Mouse (Mus musculus): ENCODE data around the gene Lrrfip1.

The Lrrfip1 gene

GRCm38 (mm10) chr1:91086748-91087147 is 88.2 kb downstream of the Lrrfip1 start:
- DNase-seq = no peak

GRCm38 (mm10) chr1:91088027-91088426 is 89.5 kb downstream of the Lrrfip1 start:
- no peak for DNase-seq

GRCm38 (mm10) chr1:91088941-91089340 is 90.4 kb downstream of the Lrrfip1 start:
- DNase-seq = no peak

DNA sequence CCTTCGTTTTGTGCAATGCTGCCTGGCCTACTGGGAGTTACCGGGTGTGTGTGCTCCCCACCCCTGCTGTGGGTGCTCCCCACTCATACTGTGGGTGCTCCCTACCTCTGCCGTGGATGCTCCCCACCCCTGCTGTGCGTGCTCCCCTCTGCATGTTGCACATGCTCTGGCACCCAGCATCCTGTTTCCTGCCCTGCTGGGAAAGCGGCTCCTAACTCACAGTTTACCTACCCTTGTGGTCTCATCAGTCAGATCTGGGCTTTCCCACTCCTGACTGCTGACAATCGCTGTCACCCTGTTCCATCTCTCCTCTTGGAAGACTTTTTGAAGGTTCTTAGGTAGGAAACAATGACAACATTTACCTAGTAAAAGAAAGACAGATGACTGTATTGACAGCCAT is 91.9 kb downstream of the Lrrfip1 start:
- DNase-seq = no peak

- no peak for DNase-seq
Measured at GRCm38 (mm10) chr1:91092451-91092850, 93.9 kb downstream of the Lrrfip1 start.

DNA sequence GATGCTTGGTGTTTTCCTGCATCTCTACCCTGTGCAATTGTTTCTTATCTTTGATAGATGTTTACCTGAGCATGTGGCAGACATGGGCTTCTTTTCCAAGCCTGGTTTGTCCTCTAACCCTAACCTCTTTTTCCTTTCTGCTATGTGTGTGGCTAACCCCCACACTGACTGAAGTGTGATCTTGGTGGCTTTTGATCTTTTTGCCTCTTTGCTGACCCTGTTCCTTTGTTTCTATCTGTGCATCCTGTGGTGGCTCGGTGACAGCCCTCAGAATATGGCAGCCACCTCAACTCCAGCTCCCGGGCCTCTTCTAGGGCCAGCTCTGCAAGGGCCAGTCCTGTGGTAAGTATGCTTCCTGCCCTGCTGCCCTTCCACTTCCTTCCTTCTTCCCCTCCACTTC is 94.8 kb downstream of the Lrrfip1 start:
- no peak for DNase-seq

- DNase-seq = no peak
Measured at GRCm38 (mm10) chr1:91094001-91094400, 95.5 kb downstream of the Lrrfip1 start.

DNA sequence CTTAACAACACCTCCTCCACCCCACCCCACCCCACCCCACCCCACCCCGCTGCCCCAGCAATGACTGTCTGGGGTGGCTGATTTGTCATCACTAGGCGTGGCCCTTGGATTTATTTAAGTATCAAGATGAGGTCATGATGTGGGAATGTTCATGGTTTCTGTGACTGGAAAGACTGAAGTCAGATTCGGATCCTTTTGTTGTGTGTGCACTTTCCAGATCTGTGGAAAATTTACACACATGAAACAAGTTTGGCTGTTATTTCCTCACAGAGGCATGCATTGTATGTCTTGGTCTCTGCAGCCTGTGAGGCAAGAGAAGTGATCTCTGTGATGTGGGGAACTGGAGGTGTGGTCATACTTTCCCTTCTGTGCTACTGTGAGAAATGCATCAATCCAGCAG is 96.7 kb downstream of the Lrrfip1 start:
- DNase-seq = no peak

- no peak for DNase-seq
Measured at GRCm38 (mm10) chr1:91095853-91096252, 97.3 kb downstream of the Lrrfip1 start.

DNA sequence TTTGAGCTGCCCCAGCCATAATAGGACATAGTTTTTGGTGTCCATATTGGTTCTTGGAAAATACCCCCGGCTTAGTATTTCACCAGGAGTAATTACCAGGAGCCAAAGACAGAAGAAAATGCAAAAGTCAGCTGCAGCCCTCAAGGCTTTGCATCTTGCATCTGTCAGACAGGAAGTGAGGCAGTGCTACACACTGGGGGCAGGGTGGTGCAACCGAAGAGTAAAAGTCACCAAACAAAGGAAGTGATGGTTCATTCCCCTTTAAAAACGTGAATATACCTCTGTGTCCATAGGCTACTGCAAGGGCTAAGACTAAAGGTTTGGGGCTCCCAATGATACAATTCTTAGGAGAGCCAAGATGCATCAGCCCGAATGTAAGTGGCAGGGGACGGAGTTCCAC is 98.0 kb downstream of the Lrrfip1 start:
- peak; percentile 28 to 40 for DNase-seq

GRCm38 (mm10) chr1:91097283-91097834 is 98.8 kb downstream of the Lrrfip1 start:
- DNase-seq = no peak

DNA sequence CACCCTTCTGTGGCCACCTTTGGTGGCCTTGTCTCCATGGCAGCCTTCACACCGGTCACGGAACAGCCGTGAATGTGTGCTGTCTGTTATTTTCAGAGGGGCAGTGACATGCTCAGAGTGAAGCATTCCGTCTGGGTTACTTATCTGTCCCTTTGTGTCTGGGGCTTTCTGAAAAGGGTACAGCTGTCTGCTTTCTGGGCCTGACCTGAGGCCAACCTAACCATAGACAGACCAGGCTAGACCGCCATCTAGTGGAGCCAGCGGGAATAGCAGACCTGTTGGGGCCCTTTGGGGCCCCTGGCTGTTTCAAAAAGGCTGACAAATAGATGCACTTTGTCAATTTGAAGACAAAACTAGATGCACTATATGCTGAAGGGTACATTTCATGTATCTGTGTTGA is 100.3 kb downstream of the Lrrfip1 start:
- peak; percentile 56 to 79 for DNase-seq

GRCm38 (mm10) chr1:91101709-91102440 is 103.3 kb downstream of the Lrrfip1 start:
- DNase-seq = no peak

DNA sequence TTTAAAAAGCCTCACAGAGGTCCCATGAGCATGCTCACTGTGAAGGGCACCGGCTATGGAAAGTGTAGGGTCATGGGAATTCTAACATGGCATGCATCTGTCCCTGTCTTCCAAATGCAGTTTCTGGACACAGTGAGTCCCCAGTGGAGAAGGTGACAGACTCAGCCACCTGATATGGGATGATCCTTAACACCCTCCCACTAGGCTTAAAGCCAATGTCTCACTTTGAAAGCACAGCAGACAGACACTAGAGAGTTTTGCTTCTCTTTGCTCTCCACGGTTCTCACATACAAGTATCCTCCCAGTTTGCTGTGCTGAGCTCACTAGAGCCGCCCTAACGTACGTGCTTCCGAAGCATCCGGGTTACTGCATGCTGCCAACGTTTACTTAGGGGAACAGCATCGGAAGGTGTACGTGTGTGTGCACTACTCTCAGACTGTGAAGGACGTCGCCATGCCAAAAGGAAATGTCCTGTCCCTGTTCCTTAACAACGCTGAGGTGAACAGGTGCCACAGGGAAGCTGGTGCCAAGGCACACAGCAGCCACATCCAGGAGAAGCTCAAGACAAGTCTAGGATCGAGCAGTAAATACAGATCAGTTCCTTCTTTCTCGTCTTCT is 104.9 kb downstream of the Lrrfip1 start:
- no peak for DNase-seq

DNA sequence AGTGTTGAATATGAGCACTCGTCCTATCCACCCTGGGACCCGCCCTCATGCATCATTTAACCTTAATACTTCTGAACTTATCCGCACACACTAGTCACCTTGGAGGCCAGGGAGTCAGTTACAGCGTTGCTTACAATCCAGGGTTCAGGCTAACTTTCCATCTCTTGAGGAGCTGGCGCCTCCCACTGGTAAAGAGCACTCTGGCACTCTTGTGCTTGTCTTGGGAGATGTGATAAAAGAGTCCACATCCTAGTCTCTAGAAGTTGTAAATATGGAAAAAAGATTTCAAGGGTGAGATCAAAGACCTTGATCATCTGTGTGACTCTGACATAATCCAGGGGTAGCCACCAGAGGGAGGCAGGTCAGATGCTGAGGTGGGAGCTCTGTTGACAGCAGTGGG is 109.0 kb downstream of the Lrrfip1 start:
- DNase-seq = no peak

GRCm38 (mm10) chr1:91109302-91109701 is 110.8 kb downstream of the Lrrfip1 start:
- DNase-seq = no peak

DNA sequence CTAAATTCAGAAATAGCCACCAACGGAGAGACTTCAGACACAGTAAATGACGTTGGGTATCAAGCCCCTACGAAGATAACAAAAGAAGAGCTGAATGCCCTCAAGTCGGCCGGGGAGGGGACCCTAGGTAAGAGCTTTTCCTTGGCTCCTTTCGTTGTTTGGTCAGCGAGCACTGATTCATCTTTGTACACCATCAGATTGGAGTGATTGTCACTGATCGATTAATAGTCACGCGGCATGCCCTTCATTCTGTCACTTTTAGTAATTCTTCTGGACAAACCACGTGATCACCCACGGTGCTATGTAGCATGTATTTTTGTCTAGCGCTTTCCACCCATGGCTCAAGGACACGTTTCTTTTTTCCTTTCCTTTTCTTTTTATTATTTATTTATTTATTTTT is 113.6 kb downstream of the Lrrfip1 start:
- no peak for DNase-seq

DNA sequence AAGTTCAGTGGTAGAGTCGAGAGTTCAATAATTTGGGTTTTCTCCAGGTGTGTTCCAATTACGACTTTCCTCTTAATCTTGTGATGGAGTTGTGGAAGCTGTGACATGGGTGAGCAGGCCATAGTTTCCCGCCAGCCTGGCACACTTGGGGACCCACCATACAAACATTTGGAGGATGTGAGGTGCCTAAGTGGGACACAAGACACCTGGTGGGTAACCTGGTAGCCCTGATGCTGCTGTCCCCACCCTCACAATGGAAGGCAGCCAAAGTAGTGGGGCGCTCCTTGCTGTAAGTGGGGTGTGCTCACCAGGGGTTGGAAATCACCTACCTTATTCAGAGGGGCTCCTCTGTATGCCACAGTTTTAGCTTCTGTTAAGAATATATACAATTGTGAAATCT is 114.1 kb downstream of the Lrrfip1 start:
- no peak for DNase-seq

DNA sequence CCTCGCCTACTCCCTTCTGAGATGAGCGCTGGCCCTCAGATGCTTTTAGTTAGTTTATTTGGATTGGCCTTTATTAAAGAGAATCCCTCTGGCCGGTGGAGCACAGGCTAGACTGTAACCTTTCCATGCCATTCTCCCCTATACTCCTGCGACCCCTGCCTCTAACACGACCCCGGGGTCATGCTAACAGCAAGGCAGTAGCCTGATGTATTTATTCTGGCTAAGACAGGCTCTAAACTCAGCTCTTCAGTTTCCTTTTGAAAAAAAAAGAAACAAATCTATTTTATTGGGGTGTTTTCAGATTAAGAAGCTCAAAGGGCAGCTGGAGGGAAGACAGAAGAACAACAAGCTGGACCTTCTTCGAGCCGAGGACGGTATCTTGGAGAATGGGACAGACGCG is 123.6 kb downstream of the Lrrfip1 start:
- DNase-seq = no peak

GRCm38 (mm10) chr1:91123004-91123403 is 124.5 kb downstream of the Lrrfip1 start:
- DNase-seq = no peak

DNA sequence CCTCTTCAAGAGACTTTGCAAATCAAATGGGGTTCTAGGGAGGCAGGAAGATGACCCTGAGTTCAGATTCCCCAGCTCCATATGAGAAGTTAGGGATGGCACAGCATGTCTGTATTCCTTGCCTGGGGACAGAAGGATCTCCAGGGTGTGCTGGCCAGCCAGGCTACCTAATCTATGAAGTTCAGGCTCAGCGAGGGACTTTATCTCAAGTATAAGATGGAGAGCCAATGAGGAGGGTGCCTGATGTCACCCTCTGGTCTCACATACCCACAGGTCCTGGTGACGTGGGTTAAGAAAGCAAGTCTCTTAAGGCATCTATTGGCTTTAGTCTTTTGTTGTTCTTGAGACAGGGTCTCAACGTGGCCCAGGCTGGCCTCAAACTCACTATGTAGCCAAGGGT is 124.9 kb downstream of the Lrrfip1 start:
- DNase-seq = no peak

DNA sequence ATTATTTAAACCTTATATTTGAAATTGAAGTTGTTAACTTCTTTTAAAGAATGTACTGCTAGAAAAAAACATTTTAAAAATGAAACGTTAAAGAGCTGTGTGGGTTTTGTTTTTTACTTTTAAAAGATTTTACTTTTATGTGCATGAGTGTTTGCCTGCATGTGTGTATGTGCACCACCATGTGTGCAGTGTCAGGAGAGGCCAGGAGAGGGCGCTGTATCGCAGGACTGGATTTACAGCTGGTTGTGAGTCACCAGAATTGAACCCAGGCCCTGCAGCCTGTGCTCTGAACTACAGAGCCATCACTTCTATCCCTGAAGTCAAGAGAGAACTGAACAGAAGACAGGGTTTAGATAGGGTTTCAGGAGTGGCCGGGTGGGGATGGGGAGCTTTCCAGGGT is 130.3 kb downstream of the Lrrfip1 start:
- DNase-seq = no peak

- no peak for DNase-seq
Measured at GRCm38 (mm10) chr1:91137036-91137435, 138.5 kb downstream of the Lrrfip1 start.

GRCm38 (mm10) chr1:91144813-91145212 is 146.3 kb downstream of the Lrrfip1 start, which contains the start of gene Rbm44:
Gene Rbm44 (plus strand): TSS chr1:91145089.
- no peak for DNase-seq
